Mouse (Mus musculus) regulatory T cell (primary cell): ENCODE data around the gene Ryr3.

Source experiments
- in situ Hi-C: fragments of 300-600 bp; cut with MboI, MseI; formaldehyde crosslinking; loops from one replicate; pipeline ENCODE4 v1.15.1; 2025; ENCODE audit warnings: high pct_unique_total_duplicates

The Ryr3 gene

GRCm38 (mm10) chr2:112781631-112782030, 435.3 kb downstream of the Ryr3 start:
- in situ Hi-C loops = no loop called here

DNA sequence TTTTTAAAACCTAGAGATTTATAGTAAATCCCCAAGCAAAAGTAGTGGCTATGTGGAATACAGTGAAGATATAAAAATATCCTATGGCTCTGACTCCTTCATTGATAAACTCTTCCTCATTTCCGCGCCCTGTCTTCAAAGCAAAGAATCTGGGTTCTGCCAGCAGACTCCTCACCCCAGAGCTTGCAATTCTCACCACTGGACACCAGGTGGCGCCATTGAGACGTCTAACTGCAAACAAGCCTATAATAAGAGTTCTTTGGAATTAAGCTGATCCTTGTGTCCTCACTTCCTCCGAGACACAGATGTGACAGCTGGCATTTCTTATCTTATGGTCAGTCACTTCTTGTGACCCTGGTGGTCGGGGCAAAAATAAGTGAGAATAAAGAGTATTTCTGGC, 442.1 kb downstream of the Ryr3 start:
- in situ Hi-C loops = no loop called here

- in situ Hi-C loops = loop anchor here (10.0 kb wide), 1 partner anchor 263 kb away; no protein-coding TSS in a partner anchor
Measured at GRCm38 (mm10) chr2:112767665-112768064, 449.2 kb downstream of the Ryr3 start.

- in situ Hi-C loops = loop anchor here (10.0 kb wide), 1 partner anchor 260 kb away; no protein-coding TSS in a partner anchor
Measured at GRCm38 (mm10) chr2:112765046-112765445, 451.9 kb downstream of the Ryr3 start.

DNA sequence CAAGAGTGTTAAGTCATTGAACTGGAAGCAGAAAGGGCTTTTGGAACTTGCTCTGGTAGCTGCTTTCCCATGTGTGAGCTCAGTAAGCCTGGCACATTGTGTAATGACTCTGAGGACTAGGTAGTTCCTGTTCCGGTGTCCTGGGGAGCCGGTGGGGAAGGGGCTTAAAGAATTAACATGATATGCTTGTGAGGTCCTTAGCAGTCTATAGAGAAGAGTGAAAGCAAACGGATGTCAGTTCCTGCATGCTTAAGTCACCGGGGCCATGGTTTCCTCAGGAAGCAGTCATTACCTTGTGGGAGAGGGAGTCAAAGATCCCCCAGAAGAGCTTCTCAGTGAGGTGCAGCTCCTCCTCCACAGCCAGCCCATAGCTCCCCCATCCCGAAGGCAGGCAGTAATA, 452.6 kb downstream of the Ryr3 start:
- in situ Hi-C loops = loop anchor here (10.0 kb wide), 1 partner anchor 259 kb away; no protein-coding TSS in a partner anchor

- in situ Hi-C loops = loop anchor here (10.0 kb wide), 1 partner anchor 257 kb away; no protein-coding TSS in a partner anchor
Measured at GRCm38 (mm10) chr2:112762006-112762405, 454.9 kb downstream of the Ryr3 start.

- in situ Hi-C loops = loop anchor here (10.0 kb wide), 1 partner anchor 257 kb away; no protein-coding TSS in a partner anchor
Measured at GRCm38 (mm10) chr2:112761196-112761913, 455.5 kb downstream of the Ryr3 start.

DNA sequence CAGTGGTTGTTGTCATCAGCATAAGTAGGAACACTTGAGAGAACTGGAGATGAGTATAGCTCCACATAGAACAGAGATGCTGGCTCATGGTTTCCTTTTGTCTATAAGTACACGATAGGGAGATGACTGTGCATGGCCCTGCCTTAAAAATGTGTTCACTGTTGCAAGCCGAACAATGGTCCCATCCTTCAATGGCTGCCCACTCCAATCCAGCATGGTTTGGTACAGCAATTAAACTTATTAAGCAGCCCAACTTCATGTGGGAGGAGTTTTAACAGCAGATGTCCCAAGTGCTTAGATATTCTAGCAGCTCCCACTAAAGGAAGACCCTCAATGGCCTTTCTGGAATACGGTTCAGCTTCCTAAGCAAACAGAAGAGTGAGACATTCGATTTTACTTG, 456.2 kb downstream of the Ryr3 start:
- in situ Hi-C loops = loop anchor here (10.0 kb wide), 1 partner anchor 256 kb away; no protein-coding TSS in a partner anchor

DNA sequence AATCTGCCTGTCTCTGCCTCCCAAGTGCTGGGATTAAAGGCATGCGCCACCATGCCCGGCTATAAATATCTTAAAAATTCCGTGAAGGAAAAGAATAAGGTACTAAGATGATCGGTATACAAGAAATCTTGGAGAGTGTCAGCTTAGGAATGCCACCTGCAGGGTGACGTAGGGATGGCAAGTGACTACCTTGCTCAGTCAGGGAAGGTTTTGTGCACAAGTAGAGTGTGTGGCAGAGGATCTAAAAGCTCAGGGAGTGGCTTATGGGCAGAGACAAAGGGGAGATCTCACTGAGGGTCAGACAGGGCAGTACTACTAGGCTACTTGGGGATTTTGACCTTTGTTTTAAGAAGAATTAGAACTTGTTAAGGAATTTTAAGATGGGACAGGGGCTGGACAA, 457.2 kb downstream of the Ryr3 start:
- in situ Hi-C loops = loop anchor here (10.0 kb wide), 1 partner anchor 255 kb away; no protein-coding TSS in a partner anchor

DNA sequence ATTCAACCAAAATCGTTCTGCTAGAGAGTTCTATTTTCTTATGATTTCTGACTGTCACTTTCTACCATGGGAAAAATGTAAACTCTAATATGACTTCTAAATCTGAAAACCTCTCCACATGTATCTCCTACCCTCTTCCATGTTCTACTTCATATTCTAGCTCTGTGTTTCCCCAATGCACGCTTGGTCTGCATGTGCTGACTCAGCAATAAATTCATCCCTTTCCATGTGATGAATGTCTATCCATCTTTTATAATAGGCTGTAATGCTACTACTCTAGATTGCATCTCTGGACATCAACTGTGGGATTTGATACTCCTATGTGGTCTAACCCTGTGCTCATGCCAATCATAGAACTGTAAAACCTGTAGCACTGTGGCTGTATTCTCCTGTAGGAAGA, 458.2 kb downstream of the Ryr3 start:
- in situ Hi-C loops = no loop called here

DNA sequence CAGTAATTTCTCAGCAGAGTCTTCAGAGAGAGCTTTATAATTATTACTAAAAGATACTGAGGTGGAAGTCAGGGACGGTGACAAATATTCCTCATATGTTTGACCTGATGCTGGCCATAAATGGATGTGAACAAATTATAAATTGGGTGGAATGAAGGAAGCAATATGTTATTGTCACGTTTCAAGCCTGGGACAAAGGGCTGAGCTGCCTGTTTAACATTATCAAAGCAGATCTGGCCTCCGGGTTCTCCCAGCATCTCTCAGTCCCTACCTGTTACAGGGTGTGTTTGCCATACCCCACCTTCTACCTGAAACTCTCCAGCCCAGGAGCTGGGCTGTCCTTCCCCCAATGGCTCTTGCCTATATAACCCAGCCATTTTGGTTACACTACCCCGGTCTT, 463.6 kb downstream of the Ryr3 start:
- in situ Hi-C loops = no loop called here

- in situ Hi-C loops = no loop called here
Measured at GRCm38 (mm10) chr2:112751416-112751815, 465.5 kb downstream of the Ryr3 start.

DNA sequence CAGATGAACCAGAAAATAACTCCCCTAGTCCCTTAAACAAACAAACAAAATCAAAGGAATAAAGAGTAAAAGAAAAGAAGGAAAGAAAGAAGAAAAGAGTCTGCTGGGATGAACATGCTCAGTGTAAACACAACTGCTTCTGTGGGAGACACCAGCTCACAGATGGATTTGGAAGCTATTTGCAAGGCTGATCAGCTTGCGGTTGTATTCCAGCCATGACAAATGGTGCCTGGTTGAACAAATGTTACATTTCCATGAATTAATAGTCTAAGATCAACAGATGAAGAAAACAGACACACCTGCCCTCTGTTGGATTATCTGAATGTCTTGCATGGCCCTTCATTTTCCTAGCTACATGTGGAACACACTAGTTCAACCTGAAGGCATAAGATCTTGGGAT, 468.4 kb downstream of the Ryr3 start:
- in situ Hi-C loops = no loop called here

DNA sequence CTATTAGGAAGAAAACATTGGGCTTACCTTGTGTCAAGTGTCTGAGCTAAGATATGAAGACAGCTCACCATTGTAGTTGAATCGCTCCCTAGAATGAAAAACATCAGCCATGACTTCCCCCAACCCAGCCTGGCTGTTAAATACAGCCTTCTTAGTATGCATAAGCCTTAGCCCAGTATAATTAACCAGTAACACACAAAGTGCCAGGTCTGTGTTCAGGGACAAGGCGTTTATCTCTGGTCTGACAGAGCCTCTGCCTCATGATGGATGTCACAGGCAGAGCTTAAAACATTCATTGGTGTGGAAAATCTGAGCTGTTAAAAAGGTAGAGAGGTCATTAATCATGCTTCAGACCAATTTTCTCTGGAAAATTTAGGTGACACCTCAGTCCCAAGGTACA, 484.0 kb downstream of the Ryr3 start:
- in situ Hi-C loops = no loop called here

DNA sequence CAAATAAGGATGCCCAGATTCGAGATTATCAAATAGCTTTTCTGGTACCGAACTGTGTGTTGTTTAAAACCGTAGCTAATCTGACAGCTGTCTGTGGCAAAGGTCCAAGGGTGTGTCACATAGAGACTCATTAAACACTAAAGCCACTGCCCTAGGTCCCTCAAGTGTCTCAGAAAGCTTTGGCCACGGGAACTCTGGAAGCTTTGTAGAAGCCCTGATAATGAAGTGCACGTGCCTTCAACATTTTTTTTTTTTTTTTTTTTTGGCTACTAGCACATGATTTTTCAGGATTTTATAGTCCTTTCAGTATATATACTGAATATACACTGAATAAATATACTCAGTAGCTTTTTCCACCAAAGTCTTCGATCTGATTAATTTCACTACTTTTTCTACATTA, 489.1 kb downstream of the Ryr3 start:
- in situ Hi-C loops = loop anchor here (10.0 kb wide), 1 partner anchor 1943 kb away; no protein-coding TSS in a partner anchor

- in situ Hi-C loops = loop anchor here (10.0 kb wide), 1 partner anchor 1936 kb away; no protein-coding TSS in a partner anchor
Measured at GRCm38 (mm10) chr2:112721217-112721616, 495.7 kb downstream of the Ryr3 start.

- in situ Hi-C loops = loop anchor here (10.0 kb wide), 1 partner anchor 1936 kb away; no protein-coding TSS in a partner anchor
Measured at GRCm38 (mm10) chr2:112720715-112721114, 496.2 kb downstream of the Ryr3 start.

GRCm38 (mm10) chr2:112714648-112715047, 502.2 kb downstream of the Ryr3 start:
- in situ Hi-C loops = no loop called here

GRCm38 (mm10) chr2:112681817-112682216, 535.1 kb downstream of the Ryr3 start:
- in situ Hi-C loops = no loop called here

GRCm38 (mm10) chr2:112677246-112677645, 539.6 kb downstream of the Ryr3 start:
- in situ Hi-C loops = no loop called here

GRCm38 (mm10) chr2:112676721-112677120, 540.2 kb downstream of the Ryr3 start:
- in situ Hi-C loops = no loop called here

DNA sequence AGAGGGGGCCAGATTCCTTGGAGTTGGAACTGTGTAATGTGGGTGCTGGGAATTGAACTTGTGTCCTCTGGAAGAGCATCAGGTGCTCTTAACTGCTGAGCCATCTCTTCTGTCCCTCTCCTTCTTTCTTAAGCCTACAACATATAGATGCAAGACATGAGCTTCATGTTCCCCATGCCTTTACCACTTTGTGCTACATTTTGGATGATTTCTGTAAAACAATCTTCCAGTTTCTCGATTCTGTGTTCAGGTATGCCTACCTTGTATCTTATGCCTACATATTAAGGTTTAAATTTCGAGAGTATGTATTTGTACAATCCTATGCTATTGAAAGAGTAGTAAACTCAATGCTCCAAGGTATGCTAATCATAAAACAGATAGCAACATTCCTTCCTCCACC, 540.7 kb downstream of the Ryr3 start:
- in situ Hi-C loops = no loop called here

GRCm38 (mm10) chr2:112669461-112669860, 547.4 kb downstream of the Ryr3 start:
- in situ Hi-C loops = no loop called here
